Mouse (Mus musculus): Measurements from ENCODE around the gene Pdzrn3.

The Pdzrn3 gene

GRCm38 (mm10) chr6:101261513-101261912 lies 116.2 kb downstream of the Pdzrn3 start:
- in situ Hi-C loops (cut with MboI, MseI): loop anchor here in 1 of 2 experiments (5.0 kb wide), 1 partner anchor 369 kb away; no protein-coding TSS in a partner anchor

GRCm38 (mm10) chr6:101259411-101259810 lies 118.3 kb downstream of the Pdzrn3 start:
- in situ Hi-C loops (cut with MboI, MseI): no loop called here

GRCm38 (mm10) chr6:101257418-101257817 lies 120.3 kb downstream of the Pdzrn3 start:
- in situ Hi-C loops (cut with MboI, MseI): no loop called here

- in situ Hi-C loops (cut with MboI, MseI): no loop called here
Measured at GRCm38 (mm10) chr6:101254652-101255051, 123.0 kb downstream of the Pdzrn3 start.

- in situ Hi-C loops (cut with MboI, MseI): no loop called here
Measured at GRCm38 (mm10) chr6:101251916-101252603, 125.6 kb downstream of the Pdzrn3 start.

- in situ Hi-C loops (cut with MboI, MseI): no loop called here
Measured at GRCm38 (mm10) chr6:101251160-101251559, 126.5 kb downstream of the Pdzrn3 start.

- in situ Hi-C loops (cut with MboI, MseI): no loop called here
Measured at GRCm38 (mm10) chr6:101246137-101246536, 131.6 kb downstream of the Pdzrn3 start.

GRCm38 (mm10) chr6:101244355-101244754 lies 133.3 kb downstream of the Pdzrn3 start:
- in situ Hi-C loops (cut with MboI, MseI): no loop called here

GRCm38 (mm10) chr6:101243189-101243815 lies 134.4 kb downstream of the Pdzrn3 start:
- in situ Hi-C loops (cut with MboI, MseI): no loop called here

- in situ Hi-C loops (cut with MboI, MseI): no loop called here
Measured at GRCm38 (mm10) chr6:101236641-101237246, 141.0 kb downstream of the Pdzrn3 start.

- in situ Hi-C loops (cut with MboI, MseI): no loop called here
Measured at GRCm38 (mm10) chr6:101236230-101236629, 141.5 kb downstream of the Pdzrn3 start.

GRCm38 (mm10) chr6:101234349-101234748 lies 143.3 kb downstream of the Pdzrn3 start:
- in situ Hi-C loops (cut with MboI, MseI): no loop called here

GRCm38 (mm10) chr6:101233680-101234079 lies 144.0 kb downstream of the Pdzrn3 start:
- in situ Hi-C loops (cut with MboI, MseI): no loop called here

- in situ Hi-C loops (cut with MboI, MseI): no loop called here
Measured at GRCm38 (mm10) chr6:101227294-101227855, 150.3 kb downstream of the Pdzrn3 start.

GRCm38 (mm10) chr6:101220307-101220706 lies 157.4 kb downstream of the Pdzrn3 start:
- in situ Hi-C loops (cut with MboI, MseI): no loop called here

- in situ Hi-C loops (cut with MboI, MseI): no loop called here
Measured at GRCm38 (mm10) chr6:101219004-101219403, 158.7 kb downstream of the Pdzrn3 start.

- in situ Hi-C loops (cut with MboI, MseI): no loop called here
Measured at GRCm38 (mm10) chr6:101218197-101218596, 159.5 kb downstream of the Pdzrn3 start.

GRCm38 (mm10) chr6:101217756-101218155 lies 159.9 kb downstream of the Pdzrn3 start:
- in situ Hi-C loops (cut with MboI, MseI): no loop called here

GRCm38 (mm10) chr6:101215436-101215791 lies 162.3 kb downstream of the Pdzrn3 start:
- in situ Hi-C loops (cut with MboI, MseI): no loop called here

- in situ Hi-C loops (cut with MboI, MseI): no loop called here
Measured at GRCm38 (mm10) chr6:101214734-101215435, 162.8 kb downstream of the Pdzrn3 start.

GRCm38 (mm10) chr6:101213066-101213465 lies 164.6 kb downstream of the Pdzrn3 start:
- in situ Hi-C loops (cut with MboI, MseI): no loop called here

GRCm38 (mm10) chr6:101212086-101212485 lies 165.6 kb downstream of the Pdzrn3 start:
- in situ Hi-C loops (cut with MboI, MseI): no loop called here
